Mouse (Mus musculus) MEL (cell line): ENCODE measurements at regions not wholly inside any gene's neighbourhood (a gene's known extent, or its start where the extent isn't known, plus 50 kb on each side); places are given as distances from the start of the nearest gene placed in this dataset.

ENCODE experiments used
- DNase-seq: peaks from one replicate; pipeline ENCODE4 v3.0.0; 2011; ENCODE audit warnings: low read depth, low spot score
- H3K27ac ChIP-seq: 2 replicates; pipeline ENCODE4 v1.5.1; 2012; ENCODE audit warnings: low read depth, mild to moderate bottlenecking, control low read depth, low read length, moderate library complexity; ENCODE audit not compliant: control insufficient read depth
- H3K27me3 ChIP-seq, 2 experiments: fragments of 150-350 bp in 1 of 2; sonication (generic) in 1 of 2; 2 replicates each; pipeline ENCODE4 v1.6.1; 2012; ENCODE audit warnings: low read length in 2 of 2, mild to moderate bottlenecking in 2 of 2, improper control_type of control experiment in 1 of 2, moderate library complexity in 1 of 2; ENCODE audit not compliant: insufficient read depth in 2 of 2, control insufficient read depth in 1 of 2
- H3K36me3 ChIP-seq, 2 experiments: 2 replicates each; pipeline ENCODE4 v1.6.1; 2012 to 2014; ENCODE audit warnings: low read length in 2 of 2, improper control_type of control experiment in 1 of 2, inconsistent platforms in 1 of 2, mild to moderate bottlenecking in 1 of 2; ENCODE audit not compliant: insufficient read depth in 2 of 2, control insufficient read depth in 1 of 2
- H3K4me1 ChIP-seq, 2 experiments: fragments of 150-350 bp in 1 of 2; sonication (generic) in 1 of 2; 2 replicates each; pipeline ENCODE4 v1.6.1; 2012; ENCODE audit warnings: low read length in 2 of 2, improper control_type of control experiment in 1 of 2, mild to moderate bottlenecking in 1 of 2; ENCODE audit not compliant: insufficient read depth in 2 of 2, control insufficient read depth in 1 of 2
- H3K4me3 ChIP-seq, 2 experiments: fragments of 150-350 bp in 1 of 2; sonication (generic) in 1 of 2; 2 replicates each; pipeline ENCODE4 v1.5.1; 2012; ENCODE audit warnings: low read depth in 2 of 2, low read length in 2 of 2, mild to moderate bottlenecking in 2 of 2, moderate library complexity in 2 of 2, control low read depth in 1 of 2, improper control_type of control experiment in 1 of 2; ENCODE audit not compliant: control insufficient read depth in 1 of 2, insufficient read depth in 1 of 2
- H3K79me2 ChIP-seq: 2 replicates; pipeline ENCODE4 v1.6.1; 2012; ENCODE audit warnings: mild to moderate bottlenecking, low read length, moderate library complexity; ENCODE audit not compliant: control insufficient read depth, poor library complexity, insufficient read depth
- H3K9ac ChIP-seq: 2 replicates; pipeline ENCODE4 v1.6.1; 2012; ENCODE audit warnings: low read depth, mild to moderate bottlenecking, control low read depth, low read length, moderate library complexity; ENCODE audit not compliant: control insufficient read depth, poor library complexity, severe bottlenecking
- H3K9me3 ChIP-seq: fragments of 150-350 bp; sonication (generic); replicated peaks from 2 replicates; pipeline ENCODE4 v1.6.1; 2012; ENCODE audit warnings: mild to moderate bottlenecking, low read length, improper control_type of control experiment, moderate library complexity; ENCODE audit not compliant: insufficient read depth
- BHLHE40 ChIP-seq: IDR thresholded peaks from 2 replicates; pipeline ENCODE4 v1.6.1; 2012; ENCODE audit warnings: low read depth, mild to moderate bottlenecking, inconsistent platforms, low read length, improper control_type of control experiment, borderline replicate concordance
- CHD2 ChIP-seq: IDR thresholded peaks from 2 replicates; pipeline ENCODE4 v1.6.1; 2011; ENCODE audit warnings: low read length, improper control_type of control experiment
- CTCF ChIP-seq, 3 experiments: IDR thresholded peaks in 2 of 3; conservative IDR thresholded peaks in 1 of 3; 2 replicates each; pipeline ENCODE4 v1.5.1; 2011 to 2012; ENCODE audit warnings: low read length in 3 of 3, low read depth in 2 of 3, mild to moderate bottlenecking in 2 of 3, improper control_type of control experiment in 1 of 3, inconsistent platforms in 1 of 3, mixed read lengths in 1 of 3, moderate library complexity in 1 of 3; ENCODE audit not compliant: control insufficient read depth in 1 of 3, insufficient read depth in 1 of 3, poor library complexity in 1 of 3, severe bottlenecking in 1 of 3
- E2F4 ChIP-seq: IDR thresholded peaks from 2 replicates; pipeline ENCODE4 v1.6.1; 2011; ENCODE audit warnings: low read depth, low read length, improper control_type of control experiment, borderline replicate concordance
- ELF1 ChIP-seq: IDR thresholded peaks from 2 replicates; pipeline ENCODE4 v1.6.1; 2014; ENCODE audit warnings: low read depth, mild to moderate bottlenecking, inconsistent platforms, low read length, improper control_type of control experiment, moderate library complexity
- EP300 ChIP-seq, 2 experiments: IDR thresholded peaks; 2 replicates each; pipeline ENCODE4 v1.6.1; 2011; ENCODE audit warnings: improper control_type of control experiment in 2 of 2, low read length in 2 of 2, low read depth in 1 of 2, mild to moderate bottlenecking in 1 of 2
- ETS1 ChIP-seq: IDR thresholded peaks from 2 replicates; pipeline ENCODE4 v1.6.1; 2012; ENCODE audit warnings: low read depth, mild to moderate bottlenecking, inconsistent platforms, low read length, improper control_type of control experiment, moderate library complexity
- GABPA ChIP-seq: IDR thresholded peaks from 2 replicates; pipeline ENCODE4 v1.6.1; 2012; ENCODE audit warnings: low read depth, mild to moderate bottlenecking, inconsistent platforms, low read length, improper control_type of control experiment, moderate library complexity
- GATA1 ChIP-seq: IDR thresholded peaks from 2 replicates; pipeline ENCODE4 v1.6.1; 2011; ENCODE audit warnings: low read depth, low read length, improper control_type of control experiment
- JUND ChIP-seq: IDR thresholded peaks from 2 replicates; pipeline ENCODE4 v1.6.1; 2011; ENCODE audit warnings: low read depth, mild to moderate bottlenecking, improper control_type of control experiment, low read length
- KAT2A ChIP-seq: conservative IDR thresholded peaks from 2 replicates; pipeline ENCODE4 v1.6.1; 2012; ENCODE audit warnings: low read depth, low read length, improper control_type of control experiment, inconsistent platforms
- MAX ChIP-seq: IDR thresholded peaks from 2 replicates; pipeline ENCODE4 v1.6.1; 2011; ENCODE audit warnings: low read length, improper control_type of control experiment
- MAZ ChIP-seq: IDR thresholded peaks from 2 replicates; pipeline ENCODE4 v1.6.1; 2012; ENCODE audit warnings: low read depth, mild to moderate bottlenecking, inconsistent platforms, low read length, improper control_type of control experiment
- MYB ChIP-seq: IDR thresholded peaks from 2 replicates; pipeline ENCODE4 v1.6.1; 2011; ENCODE audit warnings: mild to moderate bottlenecking, low read depth, low read length, improper control_type of control experiment
- MYC ChIP-seq: IDR thresholded peaks from 2 replicates; pipeline ENCODE4 v1.6.1; 2011; ENCODE audit warnings: low read depth, mild to moderate bottlenecking, low read length, improper control_type of control experiment, moderate library complexity
- NELFE ChIP-seq: IDR thresholded peaks from 2 replicates; pipeline ENCODE4 v1.6.1; 2011; ENCODE audit warnings: low read depth, low read length, improper control_type of control experiment
- NRF1 ChIP-seq: IDR thresholded peaks from 2 replicates; pipeline ENCODE4 v1.6.1; 2014; ENCODE audit warnings: low read depth, mild to moderate bottlenecking, inconsistent platforms, low read length, improper control_type of control experiment, moderate library complexity; ENCODE audit not compliant: poor library complexity, insufficient read depth, severe bottlenecking
- POLR2AphosphoS5 ChIP-seq: IDR thresholded peaks from 2 replicates; pipeline ENCODE4 v1.6.1; 2012; ENCODE audit warnings: low read depth, borderline replicate concordance, mild to moderate bottlenecking, inconsistent platforms, low read length, moderate library complexity, mixed read lengths
- RAD21 ChIP-seq: IDR thresholded peaks from 2 replicates; pipeline ENCODE4 v1.6.1; 2011; ENCODE audit warnings: mild to moderate bottlenecking, low read depth, low read length, improper control_type of control experiment
- SIN3A ChIP-seq: IDR thresholded peaks from 2 replicates; pipeline ENCODE4 v1.6.1; 2012; ENCODE audit warnings: low read length, improper control_type of control experiment, inconsistent platforms
- SMC3 ChIP-seq: IDR thresholded peaks from 2 replicates; pipeline ENCODE4 v1.6.1; 2011; ENCODE audit warnings: low read depth, low read length, improper control_type of control experiment
- USF2 ChIP-seq, 2 experiments: IDR thresholded peaks; 2 replicates each; pipeline ENCODE4 v1.6.1; 2011 to 2012; ENCODE audit warnings: improper control_type of control experiment in 2 of 2, low read length in 2 of 2, borderline replicate concordance in 1 of 2, inconsistent platforms in 1 of 2, low read depth in 1 of 2, mild to moderate bottlenecking in 1 of 2; ENCODE audit not compliant: insufficient read depth in 1 of 2
- ZKSCAN1 ChIP-seq: IDR thresholded peaks from 2 replicates; pipeline ENCODE4 v1.6.1; 2012; ENCODE audit warnings: low read depth, mild to moderate bottlenecking, inconsistent platforms, low read length, improper control_type of control experiment, moderate library complexity
- ZMIZ1 ChIP-seq: IDR thresholded peaks from 2 replicates; pipeline ENCODE4 v1.6.1; 2012; ENCODE audit warnings: low read depth, mild to moderate bottlenecking, inconsistent platforms, low read length, improper control_type of control experiment, moderate library complexity
- ZNF384 ChIP-seq: IDR thresholded peaks from 2 replicates; pipeline ENCODE4 v1.6.1; 2012; ENCODE audit warnings: low read depth, mild to moderate bottlenecking, inconsistent platforms, low read length, improper control_type of control experiment

DNA sequence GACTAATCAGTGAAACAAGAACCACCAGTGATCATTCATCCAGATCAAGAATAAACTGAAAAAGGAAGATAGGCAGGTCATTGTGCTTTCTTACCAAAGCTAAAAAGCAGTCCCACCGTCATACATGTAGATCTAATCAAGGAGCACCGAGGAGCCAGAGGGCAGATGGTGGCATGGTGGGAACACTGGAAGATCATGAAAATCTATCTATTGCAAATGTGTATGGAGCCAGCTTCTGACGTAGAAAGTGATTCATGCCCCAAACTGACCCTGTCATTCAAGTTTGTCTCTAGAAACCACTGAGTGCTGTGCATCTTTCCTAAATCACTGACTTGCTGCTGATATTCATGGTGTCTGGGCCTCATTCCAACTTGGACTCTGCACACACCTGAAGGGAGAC is 299.0 kb upstream of the Irx4 start:
- Histone ChIP-seq H3K79me2 (no peaks in the 10 kb centered on the region), H3K9me3 (no peaks in the 10 kb centered on the region), H3K4me3 (no peak overlapping the region), H3K27ac (no peak overlapping the region), H3K27me3 (no peaks in the 10 kb centered on the region), H3K4me1 (no peaks in the 10 kb centered on the region), H3K9ac (no peak overlapping the region), H3K36me3 (no peaks in the 10 kb centered on the region)
- TF ChIP-seq EP300 (IDR thresholded peaks at IDR 0.05; ENCODE audit: low read depth in 1 of 2, low read length in 2 of 2) (no peak), ZNF384 (no peak)
- no peak for DNase-seq

GRCm38 (mm10) chr13:72972165-72972564 is 288.1 kb upstream of the Irx4 start:
- H3K9me3 ChIP-seq = no peaks in the 10 kb centered on the region
- H3K36me3 ChIP-seq = no peaks in the 10 kb centered on the region
- no peak for DNase-seq

GRCm38 (mm10) chr13:72972894-72973293 is 287.4 kb upstream of the Irx4 start:
- no peaks in the 10 kb centered on the region for H3K36me3 ChIP-seq
- H3K4me1 ChIP-seq = no peaks in the 10 kb centered on the region
- no peaks in the 10 kb centered on the region for H3K27me3 ChIP-seq
- no peak for DNase-seq
- H3K9ac ChIP-seq = no peak overlapping the region
- H3K9me3 ChIP-seq = no peaks in the 10 kb centered on the region
- no peak overlapping the region for H3K27ac ChIP-seq
- H3K79me2 ChIP-seq = no peaks in the 10 kb centered on the region
- TF ChIP-seq CTCF (IDR thresholded peaks at IDR 0.05 in 2 of 3, conservative IDR thresholded peaks at IDR 0.05 in 1 of 3; ENCODE audit: control insufficient read depth in 1 of 3, insufficient read depth in 1 of 3, low read depth in 2 of 3, low read length in 3 of 3, poor library complexity in 1 of 3, severe bottlenecking in 1 of 3) (no peak), ETS1 (no peak), MYC (no peak), BHLHE40 (no peak), MAZ (no peak), EP300 (IDR thresholded peaks at IDR 0.05; ENCODE audit: low read depth in 1 of 2, low read length in 2 of 2) (no peak), MYB (no peak), USF2 (IDR thresholded peaks at IDR 0.05; ENCODE audit: borderline replicate concordance in 1 of 2, insufficient read depth in 1 of 2, low read depth in 1 of 2, low read length in 2 of 2) (no peak), RAD21 (no peak)
- no peak overlapping the region for H3K4me3 ChIP-seq

More at GRCm38 (mm10) chr13:72972165-72972564, 288.1 kb upstream of the Irx4 start:
- no peak overlapping the region for H3K9ac ChIP-seq
- H3K4me3 ChIP-seq = no peak overlapping the region
- no peaks in the 10 kb centered on the region for H3K27me3 ChIP-seq
- TF ChIP-seq SIN3A (no peak), NRF1 (no peak), KAT2A (no peak), ZKSCAN1 (no peak), JUND (no peak), NELFE (no peak), SMC3 (no peak), MYC (no peak), MYB (no peak), BHLHE40 (no peak), EP300 (IDR thresholded peaks at IDR 0.05; ENCODE audit: low read depth in 1 of 2, low read length in 2 of 2) (no peak), GATA1 (no peak), GABPA (no peak), ELF1 (no peak), E2F4 (no peak), CHD2 (no peak), ZMIZ1 (no peak), POLR2AphosphoS5 (no peak), MAX (no peak), RAD21 (no peak)
- no peak overlapping the region for H3K27ac ChIP-seq
- H3K79me2 ChIP-seq = no peaks in the 10 kb centered on the region
- no peaks in the 10 kb centered on the region for H3K4me1 ChIP-seq
